Mouse (Mus musculus) frontal cortex, adult 2 months (tissue): ENCODE measurements at regions not wholly inside any gene's neighbourhood (a gene's known extent, or its start where the extent isn't known, plus 50 kb on each side); places are given as distances from the start of the nearest gene placed in this dataset.

Source experiments
- DNase-seq, 2 experiments: peaks; one replicate each; pipeline ENCODE4 v3.0.0; 2022; ENCODE audit warnings: low spot score in 1 of 2; ENCODE audit errors: extremely low spot score in 1 of 2

DNA sequence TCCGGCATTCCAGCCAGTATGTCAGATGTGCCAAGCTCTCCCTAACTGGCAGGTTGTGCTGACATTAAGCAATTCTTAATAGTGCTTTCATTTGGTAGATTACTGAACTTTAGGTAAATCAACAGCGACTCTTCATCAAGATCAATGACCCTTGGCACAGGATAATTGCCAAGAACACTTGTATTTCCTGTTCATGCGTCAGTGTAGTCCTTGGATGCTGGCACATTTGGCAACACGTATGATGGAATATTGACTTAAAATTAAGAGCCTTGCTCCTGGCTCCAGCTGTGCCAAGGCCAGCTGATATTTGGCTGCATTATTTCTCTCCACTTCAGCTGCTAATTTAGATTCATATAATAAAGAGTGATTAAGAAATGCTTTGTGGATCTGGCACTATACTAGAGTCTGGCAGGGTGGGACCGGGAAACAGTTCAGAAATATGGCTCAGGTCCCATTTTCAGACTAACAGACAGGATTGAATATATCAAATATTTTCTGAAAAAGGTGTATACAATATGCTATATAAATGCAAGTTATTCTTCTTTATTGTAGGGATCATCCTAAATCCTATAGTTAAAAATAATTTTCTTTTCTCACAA, 365.5 kb downstream of the Mllt3 start:
- no peak for DNase-seq

DNA sequence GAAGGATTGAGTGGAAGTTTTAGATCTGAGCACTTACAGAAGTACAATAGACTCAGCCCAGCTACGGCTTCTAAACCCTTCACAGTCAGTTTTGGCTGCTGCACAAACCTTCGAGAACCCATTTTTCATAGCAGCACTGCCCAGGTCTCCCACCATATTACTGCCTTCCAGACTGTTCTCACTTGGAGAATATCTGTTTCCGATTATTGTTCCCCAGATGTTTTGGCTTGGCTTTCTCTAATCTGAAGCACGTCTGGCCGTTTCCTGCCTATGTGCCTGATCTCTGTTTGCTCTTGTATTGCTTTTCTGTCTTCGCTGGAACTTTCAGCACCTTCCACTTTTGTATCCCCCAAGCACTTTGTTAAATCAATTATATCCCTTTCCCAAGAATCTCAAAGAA, 368.0 kb downstream of the Mllt3 start:
- no peak for DNase-seq

GRCm38 (mm10) chr4:87662876-87663275, 370.3 kb downstream of the Mllt3 start:
- DNase-seq = no peak

DNA sequence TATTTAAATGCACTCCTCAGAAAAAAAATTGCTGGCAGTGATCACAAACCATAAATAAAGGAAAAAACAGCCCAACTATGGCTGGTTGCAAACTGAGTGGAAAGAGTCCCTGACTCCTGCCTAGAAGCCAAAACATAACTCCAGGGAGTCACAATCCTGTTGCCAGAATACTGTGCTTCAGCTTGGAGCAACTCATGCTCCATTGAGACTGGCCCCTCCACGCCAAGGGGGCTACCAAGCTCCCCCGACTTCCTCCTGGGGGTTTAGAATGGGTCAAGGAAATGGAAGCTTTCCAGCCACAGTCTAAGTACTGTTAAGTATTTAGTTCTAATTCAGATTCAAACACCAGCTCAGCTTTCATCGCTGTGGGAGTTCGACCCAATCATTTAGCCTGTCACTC, 374.8 kb downstream of the Mllt3 start:
- no peak for DNase-seq

- DNase-seq = no peak
These were observed 375.3 kb downstream of the Mllt3 start for GRCm38 (mm10) chr4:87657855-87658254.

DNA sequence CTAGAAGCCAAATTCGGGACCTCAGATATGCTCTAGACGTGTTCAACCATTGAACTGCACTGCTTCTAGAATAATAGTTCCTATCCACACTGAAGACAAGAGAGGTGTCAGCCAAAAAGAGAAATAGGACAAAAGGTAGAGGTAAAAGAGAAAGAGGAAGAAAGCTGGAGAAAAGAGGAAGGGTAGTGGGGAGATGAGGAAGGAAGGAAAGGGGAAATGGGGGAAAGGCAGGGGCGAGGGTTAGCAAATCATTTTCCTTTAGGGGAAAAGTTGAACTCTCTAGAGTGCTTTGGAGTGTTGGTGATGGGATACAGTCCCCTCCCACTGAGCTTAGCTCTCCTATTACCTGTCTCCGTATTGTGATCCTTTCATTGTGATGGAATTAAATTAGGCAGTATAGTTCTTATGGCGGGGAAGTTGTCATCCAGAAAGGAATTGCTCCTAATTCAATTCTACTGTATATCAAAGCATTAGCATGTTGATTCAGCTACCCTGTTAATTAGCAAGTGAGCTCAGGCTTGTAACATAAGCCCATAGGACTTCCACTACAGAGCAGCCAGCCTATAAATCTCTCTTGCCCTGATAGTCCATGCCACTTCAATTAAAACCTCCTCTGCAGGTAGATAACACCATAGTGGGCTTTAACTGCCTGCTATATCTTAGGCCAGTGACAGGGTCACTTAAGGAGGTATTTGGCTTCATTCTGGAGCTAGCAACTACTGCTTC, 379.6 kb downstream of the Mllt3 start:
- DNase-seq = no peak

DNA sequence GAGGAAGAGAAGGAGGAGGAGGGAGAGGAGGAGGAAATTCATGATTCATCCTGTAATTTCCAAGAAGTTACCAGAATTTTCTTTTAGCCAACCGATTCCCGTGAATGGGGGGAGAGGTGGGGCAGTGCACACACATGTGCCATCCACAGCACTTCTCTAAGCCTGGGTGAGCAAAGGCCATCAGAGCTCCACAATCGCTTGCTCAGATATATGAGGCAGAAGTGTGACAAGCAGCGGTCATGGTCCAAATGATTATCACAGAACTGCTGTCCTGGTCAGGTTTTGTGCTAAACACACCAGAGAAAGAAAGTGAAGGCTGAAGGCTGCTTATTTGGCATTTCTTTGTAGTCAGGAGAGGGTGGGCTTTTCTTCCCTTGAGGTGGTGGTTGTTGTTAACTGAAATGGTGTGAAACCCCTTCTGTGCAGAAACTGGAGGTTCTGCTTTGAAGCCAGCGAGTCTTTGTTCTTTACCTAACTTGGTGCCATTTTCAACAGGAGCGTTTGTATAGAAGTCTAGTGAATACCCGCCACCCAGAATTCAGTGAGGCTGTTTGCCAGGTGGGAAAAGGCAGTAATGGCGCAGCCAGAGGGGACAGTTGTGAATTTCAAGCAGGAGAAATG, 380.7 kb downstream of the Mllt3 start:
- DNase-seq = no peak

- no peak for DNase-seq
These were observed 381.9 kb downstream of the Mllt3 start for GRCm38 (mm10) chr4:87651275-87651674.

DNA sequence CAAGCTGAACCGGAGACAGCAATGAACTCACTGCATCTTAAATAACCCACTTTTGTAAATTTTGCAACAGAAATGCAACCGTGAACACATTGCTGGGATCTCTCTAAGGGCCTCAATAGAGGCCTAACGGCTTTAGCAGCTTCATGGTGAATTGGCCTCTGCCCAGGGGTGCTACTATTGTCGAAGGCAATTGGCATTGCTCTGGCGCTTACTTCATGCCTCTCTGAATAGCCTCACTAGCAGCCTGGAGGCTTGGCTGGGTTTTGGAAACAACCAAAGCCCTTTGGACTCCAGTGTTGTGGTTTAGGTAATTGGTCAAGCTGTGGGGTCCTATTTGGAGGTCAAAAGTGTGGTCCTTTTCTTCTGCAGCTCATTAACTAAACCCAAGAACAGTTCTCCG, 382.3 kb downstream of the Mllt3 start:
- DNase-seq = peak; percentile 27 to 52

- DNase-seq = no peak
These were observed 382.8 kb downstream of the Mllt3 start for GRCm38 (mm10) chr4:87650393-87650792.

- DNase-seq = no peak
These were observed 384.2 kb downstream of the Mllt3 start for GRCm38 (mm10) chr4:87648919-87649318.

DNA sequence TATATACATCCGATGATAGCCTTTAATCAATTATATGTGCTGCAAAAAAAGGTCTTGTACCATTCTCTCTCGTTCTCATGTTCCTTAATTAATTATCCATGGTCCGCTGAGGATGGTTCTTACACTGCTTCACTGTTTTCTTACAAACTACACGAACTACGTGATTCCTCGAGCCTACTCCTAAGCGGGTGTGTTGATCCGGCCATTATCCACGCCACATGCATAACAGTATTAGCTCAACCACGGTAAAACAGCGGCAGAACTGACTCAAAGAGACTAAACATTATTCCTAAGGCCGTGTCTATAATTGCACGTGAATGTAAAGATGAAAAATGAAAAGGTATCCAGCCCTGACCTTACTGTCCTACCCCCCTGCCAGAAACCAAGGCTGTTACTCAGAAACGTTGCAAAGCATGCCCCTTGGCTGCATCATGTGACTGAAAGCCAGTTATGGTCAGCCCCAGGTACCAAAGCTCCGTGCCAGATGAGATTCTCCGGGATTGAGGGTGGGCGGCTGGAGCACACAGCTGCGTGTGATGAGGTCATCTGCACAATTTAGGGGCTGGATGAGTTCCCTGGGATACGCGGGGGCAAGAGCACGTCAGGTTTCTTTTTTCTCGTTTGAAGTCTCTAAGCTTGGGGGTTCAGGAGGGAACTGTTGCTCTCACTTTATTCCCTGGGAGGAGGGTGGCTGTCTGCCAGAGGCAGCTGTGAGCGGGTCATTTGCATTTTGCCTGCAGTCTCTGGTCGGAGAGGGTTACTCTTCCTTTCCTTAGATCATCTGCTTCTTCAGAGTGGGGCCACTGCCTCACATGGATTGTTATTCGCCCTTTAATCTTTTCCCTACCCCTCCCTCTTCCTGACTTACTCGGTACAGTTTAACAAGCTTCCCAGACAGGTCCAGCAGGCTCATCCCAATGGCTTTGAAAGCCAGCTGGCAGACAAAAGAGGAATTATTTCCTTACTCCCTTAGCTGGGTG, 384.9 kb downstream of the Mllt3 start:
- peak in 1 of 2 experiments; percentile 39 for DNase-seq

DNA sequence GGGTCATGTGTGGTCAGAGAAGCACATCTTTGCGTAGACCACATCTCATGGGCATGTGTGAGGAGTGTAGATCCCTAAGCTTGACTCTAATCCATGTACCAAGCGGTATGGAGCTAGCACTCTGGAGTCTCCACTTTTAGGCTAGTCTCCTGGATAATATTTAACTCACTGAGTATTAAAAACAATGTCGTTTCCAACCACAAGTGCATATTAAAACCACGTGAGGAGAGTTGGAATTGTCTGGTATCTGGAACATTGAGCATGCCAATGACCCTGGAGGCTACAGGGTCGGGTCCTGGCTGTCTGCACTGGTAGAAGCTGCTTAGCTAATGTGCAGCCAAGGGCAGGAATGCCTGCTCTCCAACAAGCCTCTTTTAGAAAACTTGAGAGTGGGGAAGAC, 391.2 kb downstream of the Mllt3 start:
- no peak for DNase-seq

DNA sequence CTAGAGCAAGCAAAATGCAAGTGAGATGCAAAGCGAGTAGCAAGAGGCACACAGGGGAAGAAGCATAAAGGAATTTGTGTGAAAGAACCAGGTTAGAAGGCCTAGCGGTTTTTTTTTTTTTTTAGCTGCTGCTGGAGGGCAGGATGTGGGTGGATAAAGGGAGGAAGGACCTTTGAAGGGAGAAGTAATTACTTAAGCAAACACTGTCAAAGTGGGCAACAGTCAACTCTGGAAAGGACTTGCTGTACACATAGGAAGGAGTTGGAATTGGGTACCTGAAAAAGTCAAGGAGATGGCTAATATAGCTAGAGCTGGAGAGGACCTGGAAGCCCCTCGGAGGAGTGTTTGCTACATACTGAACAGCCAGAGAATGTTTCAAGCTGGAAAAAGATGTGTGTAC, 391.6 kb downstream of the Mllt3 start:
- no peak for DNase-seq

- no peak for DNase-seq
These were observed 394.9 kb downstream of the Mllt3 start for GRCm38 (mm10) chr4:87638380-87638646.

GRCm38 (mm10) chr4:87637629-87638379, 395.4 kb downstream of the Mllt3 start:
- DNase-seq = no peak

DNA sequence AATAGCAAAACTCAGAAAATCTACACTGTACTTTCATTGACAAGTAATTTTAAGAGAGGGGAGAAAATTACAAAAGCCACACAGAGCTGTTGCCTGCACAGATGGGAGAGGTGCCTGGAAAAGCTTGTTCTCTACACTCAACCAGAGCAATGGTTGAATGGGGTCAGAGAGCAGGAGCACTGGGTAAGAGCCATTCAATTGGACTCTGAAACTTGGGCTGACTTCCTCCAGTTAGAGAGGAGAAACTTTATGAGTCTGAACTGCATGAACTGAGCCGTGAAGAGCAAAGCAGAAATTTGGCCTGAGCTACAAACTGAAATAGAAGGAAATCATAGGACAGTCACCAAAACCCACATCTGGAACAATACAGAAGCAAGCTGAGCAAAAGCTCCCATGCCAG, 380.8 kb upstream of the Slc24a2 start:
- DNase-seq = no peak

- DNase-seq = no peak
These were observed 363.4 kb upstream of the Slc24a2 start for GRCm38 (mm10) chr4:87593644-87594043.

DNA sequence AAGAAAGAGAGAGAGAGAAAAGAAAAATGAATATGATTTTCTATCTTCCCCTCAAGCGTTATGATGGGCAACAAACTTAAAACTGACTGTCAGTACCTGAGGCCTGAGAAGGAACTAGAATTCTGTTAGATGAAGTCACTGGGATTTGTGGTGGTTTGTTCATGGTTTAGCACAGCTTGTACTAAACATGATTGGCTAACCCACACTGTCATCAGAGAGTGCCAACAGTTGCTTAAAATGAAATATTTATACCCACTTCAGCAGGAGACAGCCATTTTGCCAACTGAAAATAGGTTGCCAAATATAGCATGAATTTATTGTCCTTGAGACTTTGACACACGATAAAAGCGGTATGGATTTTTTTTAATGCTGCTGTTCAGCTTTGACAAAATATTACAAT, 360.5 kb upstream of the Slc24a2 start:
- no peak for DNase-seq

- no peak for DNase-seq
These were observed 347.9 kb upstream of the Slc24a2 start for GRCm38 (mm10) chr4:87578164-87578563.
